Mouse (Mus musculus): Measurements from ENCODE around the gene Ip6k2.

The Ip6k2 gene

DNA sequence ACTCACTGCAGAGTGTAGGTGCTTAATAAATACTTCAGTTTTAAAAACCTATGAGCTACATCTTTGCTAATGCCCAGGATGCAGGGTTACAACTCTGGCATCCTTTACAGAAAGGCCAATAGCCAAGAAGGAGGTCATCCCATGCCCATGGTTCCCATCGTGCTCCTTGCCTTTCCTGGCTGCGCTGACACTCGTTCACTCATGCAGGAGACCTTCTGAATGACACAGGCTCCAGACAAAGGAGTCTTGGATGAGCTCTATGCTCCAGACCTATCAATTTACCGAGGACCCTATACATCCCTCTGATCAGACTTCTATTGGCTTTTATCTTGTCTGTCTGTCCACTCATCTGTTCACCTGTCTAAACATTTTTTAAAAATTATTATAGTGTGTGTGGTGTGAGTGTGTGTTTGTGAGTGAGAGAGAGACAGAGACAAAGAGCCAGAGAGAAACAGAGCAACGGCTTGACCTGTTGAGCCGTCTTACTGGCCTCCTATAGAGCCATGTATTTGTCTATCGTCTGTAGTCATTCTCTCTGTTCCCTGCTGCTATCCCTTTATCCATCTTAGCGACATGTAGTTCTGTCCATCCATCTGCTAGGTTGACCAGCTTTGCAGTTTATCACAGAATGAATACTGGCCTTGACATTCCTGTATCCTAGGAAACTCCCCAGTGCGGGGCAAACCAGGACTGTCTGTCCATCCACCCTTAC is 604 bp upstream of the Ip6k2 start:
- DNase-seq (ENCODE audit: low spot score in 2 of 2), result no peak

DNA sequence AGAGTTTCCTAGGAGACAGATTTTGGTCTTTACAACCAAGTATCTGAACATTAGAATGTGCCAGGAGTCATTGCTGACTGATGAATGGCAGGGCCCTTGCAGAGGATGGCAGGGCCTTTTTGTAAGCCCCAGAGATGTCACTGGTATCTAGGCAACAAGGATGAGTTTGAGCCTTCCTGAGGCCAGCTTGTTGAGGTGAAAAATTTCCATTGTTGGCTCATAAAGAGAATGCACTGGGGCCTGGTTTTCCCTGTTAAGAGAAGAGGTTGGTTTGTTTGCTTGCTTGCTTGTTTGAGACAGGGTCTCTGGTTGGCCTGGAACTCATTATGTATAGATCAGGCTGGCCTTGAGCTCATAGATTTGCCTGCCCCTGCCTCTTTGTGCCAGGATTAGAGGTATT is 1.8 kb downstream of the Ip6k2 start:
- DNase-seq (ENCODE audit: low spot score in 2 of 2), result no peak

DNA sequence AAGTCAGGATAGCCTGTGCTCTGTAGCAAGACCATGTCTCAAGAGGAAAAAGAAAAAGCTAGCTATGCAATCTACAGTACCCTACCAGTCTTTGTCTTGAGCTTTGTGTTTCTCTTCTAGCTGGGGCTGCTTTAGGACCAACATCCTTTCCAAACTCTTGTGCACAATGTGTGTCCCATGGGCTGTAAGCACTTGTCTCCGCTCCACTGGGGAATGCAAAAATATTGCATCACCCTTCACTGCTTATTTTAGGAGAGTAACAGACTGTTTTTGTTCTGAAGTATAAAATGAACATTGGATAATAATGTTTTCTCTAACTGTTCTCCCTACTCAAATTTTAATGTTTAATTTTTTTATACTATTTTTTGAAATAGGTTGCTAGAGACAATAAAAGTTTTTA is 2.9 kb downstream of the Ip6k2 start:
- DNase-seq (ENCODE audit: low spot score in 2 of 2), result no peak

DNA sequence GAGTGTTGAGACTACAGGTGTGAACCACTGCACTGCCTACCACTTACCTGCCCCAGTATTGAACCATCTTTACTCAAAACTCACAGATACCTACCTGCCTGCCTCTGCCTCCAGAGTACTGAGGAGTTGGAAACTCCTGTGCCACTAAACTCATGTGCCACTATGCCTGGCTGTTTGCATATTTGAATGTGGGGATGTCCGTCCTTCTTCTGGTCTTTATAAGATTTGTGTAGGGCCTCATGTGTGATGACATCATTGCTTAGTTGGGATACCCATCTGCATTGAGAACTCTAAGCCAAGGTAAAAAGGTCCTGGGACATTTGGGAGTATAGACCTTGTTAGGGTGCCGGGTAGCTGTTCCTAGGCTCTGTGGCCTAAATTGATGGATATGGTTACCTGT is 3.5 kb downstream of the Ip6k2 start:
- DNase-seq (ENCODE audit: low spot score in 2 of 2), result no peak

- no peak for DNase-seq (ENCODE audit: low spot score in 2 of 2)
These were observed 5.1 kb downstream of the Ip6k2 start for GRCm38 (mm10) chr9:108788713-108789112.

DNA sequence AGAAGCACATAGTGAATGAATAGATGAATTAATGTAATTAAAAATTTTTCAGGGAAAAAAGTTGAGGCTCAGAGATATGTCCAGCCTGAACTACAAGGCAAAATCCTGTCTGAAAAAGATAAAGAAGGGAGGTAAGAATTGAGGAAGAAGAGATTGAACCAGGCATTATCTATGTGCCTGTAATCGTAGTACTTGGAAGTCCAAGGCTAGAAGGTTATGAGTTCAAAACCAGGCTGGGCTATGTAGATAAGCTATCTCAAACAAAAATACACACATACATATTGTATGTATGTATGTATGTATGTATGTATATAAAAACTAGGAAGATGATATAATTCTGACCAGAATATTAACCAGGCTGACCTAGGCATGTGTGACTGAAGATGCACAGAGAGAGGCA is 8.7 kb downstream of the Ip6k2 start:
- DNase-seq (ENCODE audit: low spot score in 2 of 2), result no peak

DNA sequence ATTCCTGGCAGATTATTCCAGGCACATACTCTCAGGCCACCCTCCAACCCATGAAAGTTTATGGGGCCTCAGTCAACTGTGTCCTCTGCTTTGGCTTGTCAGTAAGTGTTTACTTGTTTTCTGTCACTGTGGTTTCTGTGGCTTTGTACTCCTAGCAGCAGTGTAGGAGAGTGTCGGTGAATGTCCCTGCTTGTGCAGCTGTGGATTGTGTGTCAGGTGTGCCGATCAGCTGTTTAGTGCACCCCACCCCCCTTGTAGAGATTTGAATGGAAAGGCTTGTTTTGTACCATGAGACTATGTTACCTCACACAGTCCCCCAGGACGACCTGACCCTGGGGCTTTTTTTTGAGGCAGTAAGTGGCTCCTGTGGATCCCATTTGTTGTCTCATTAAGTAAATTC is 9.1 kb downstream of the Ip6k2 start:
- no peak for DNase-seq (ENCODE audit: low spot score in 2 of 2)

- no peak for DNase-seq (ENCODE audit: low spot score in 2 of 2)
These were observed 11.7 kb downstream of the Ip6k2 start for GRCm38 (mm10) chr9:108795281-108795680.

DNA sequence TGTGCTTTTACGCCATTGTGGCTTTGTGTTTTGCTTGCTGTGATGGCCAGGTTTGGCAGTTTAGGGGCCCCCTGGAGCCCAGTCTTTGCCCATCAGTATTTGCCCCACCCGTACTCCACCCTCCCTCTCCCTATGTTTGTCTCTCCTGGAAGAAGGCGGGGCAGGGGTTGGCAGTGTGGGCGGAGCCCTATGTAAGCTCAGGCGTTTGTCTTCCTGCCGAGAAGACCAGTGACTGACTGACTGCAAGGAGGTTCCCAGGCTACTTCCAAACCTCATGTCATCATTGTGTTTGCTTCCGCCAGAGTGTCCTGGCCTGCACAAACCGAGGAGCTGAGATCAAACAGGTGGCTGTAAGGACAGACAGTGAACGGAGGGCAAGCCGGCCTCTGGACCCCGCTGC is 12.2 kb downstream of the Ip6k2 start:
- DNase-seq (ENCODE audit: low spot score in 2 of 2), result no peak

DNA sequence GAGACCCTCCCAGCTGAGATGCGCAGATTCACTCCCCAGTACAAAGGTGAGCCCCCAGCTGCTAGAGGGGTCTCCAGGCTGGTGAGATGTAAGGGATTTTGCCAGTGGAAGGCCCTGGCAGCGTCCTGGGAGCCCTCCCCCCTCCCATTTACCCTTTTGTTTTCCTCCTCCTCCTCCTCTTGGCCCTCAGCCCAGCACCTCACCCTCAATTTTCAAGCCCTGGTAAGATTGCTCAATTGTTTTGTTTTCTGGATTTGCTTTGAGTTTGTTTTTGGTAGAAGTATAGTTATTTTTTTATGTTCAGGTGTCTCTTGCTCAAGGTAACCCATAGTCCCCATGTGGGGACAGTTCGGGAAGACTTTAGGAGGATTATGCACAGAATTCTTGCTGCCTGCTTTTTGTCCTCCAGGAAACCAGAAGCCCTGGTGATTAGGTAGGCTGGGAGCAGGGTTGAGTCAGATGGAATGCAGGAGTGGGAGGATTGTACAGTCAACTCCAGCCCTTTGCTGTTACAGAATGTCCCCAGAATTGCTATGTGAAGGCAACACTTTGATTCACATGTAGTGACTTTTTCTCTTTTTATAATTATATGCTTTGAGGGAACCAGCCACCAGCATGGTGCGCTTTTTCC is 12.9 kb downstream of the Ip6k2 start:
- DNase-seq (ENCODE audit: low spot score in 2 of 2), result no peak

GRCm38 (mm10) chr9:108797477-108797876 is 13.9 kb downstream of the Ip6k2 start:
- DNase-seq (ENCODE audit: low spot score in 2 of 2), result no peak

GRCm38 (mm10) chr9:108798508-108799075 is 15.0 kb downstream of the Ip6k2 start:
- DNase-seq (ENCODE audit: low spot score in 2 of 2), result no peak

- no peak for DNase-seq (ENCODE audit: low spot score in 2 of 2)
These were observed 16.0 kb downstream of the Ip6k2 start for GRCm38 (mm10) chr9:108799564-108799963.

DNA sequence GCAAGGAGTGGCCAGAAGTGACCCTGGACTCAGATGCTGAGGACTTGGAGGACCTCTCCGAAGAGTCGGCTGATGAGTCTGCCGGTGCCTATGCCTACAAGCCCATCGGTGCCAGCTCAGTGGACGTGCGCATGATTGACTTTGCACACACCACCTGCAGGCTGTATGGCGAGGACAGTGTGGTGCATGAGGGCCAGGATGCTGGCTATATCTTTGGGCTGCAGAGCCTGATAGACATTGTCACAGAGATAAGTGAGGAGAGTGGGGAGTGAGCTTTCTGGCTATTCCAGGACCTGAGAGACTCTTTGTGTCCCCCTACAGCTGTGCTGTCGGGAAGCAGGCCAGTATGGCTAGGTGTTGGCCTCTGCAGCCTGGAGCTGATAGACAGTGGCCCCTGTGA is 22.2 kb downstream of the Ip6k2 start:
- DNase-seq (ENCODE audit: low spot score in 2 of 2), result no peak

- DNase-seq (ENCODE audit: low spot score in 2 of 2), result no peak
These were observed 22.8 kb downstream of the Ip6k2 start for GRCm38 (mm10) chr9:108806379-108806778.

GRCm38 (mm10) chr9:108806831-108807230 is 23.2 kb downstream of the Ip6k2 start:
- no peak for DNase-seq (ENCODE audit: low spot score in 2 of 2)

DNA sequence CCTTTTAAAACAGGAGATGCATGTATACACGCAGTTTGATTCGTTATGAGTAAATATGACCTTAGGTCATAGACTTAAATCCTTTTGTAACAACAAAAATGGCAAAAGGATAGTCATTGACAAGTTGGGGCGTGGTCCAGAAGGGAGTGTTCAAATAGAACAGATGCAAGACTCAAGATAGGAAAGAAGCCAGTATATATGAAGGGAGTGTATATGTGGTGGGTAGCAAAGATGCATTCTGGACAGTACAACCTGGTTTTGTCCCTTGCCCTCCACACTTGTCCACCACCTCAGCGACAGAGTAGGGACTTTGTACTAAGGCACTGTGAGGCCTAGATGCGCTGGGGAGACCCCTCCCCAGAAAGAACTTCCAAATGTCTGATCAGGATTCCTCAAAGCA is 24.1 kb downstream of the Ip6k2 start:
- no peak for DNase-seq (ENCODE audit: low spot score in 2 of 2)

DNA sequence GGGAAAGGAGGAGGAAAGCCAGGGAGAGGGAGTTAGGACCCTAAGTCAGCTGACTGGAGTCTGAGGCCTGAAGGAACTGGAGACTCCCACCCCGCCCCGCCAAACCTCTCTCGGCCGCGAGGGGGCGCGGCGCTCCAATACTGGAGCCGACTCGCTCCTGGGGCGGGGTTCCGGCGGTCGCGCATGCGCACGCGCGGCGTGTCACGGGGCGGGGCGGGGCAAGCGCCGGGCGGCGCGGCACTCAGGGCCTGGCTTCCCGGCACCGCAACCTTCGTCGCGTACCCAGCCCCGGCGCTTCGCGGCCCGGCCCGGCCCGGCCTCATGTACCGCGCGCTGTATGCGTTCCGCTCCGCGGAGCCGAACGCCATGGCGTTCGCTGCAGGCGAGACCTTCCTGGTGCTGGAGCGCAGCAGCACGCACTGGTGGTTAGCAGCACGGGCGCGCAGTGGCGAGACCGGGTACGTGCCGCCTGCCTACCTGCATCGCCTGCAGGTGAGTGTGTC is 24.6 kb downstream of the Ip6k2 start, which contains the start of gene Nckipsd:
Gene Nckipsd, plus strand, starts transcription at position 206 of the 503 bp plus-strand sequence.
- DNase-seq (ENCODE audit: low spot score in 2 of 2), result peak; percentile 87

DNA sequence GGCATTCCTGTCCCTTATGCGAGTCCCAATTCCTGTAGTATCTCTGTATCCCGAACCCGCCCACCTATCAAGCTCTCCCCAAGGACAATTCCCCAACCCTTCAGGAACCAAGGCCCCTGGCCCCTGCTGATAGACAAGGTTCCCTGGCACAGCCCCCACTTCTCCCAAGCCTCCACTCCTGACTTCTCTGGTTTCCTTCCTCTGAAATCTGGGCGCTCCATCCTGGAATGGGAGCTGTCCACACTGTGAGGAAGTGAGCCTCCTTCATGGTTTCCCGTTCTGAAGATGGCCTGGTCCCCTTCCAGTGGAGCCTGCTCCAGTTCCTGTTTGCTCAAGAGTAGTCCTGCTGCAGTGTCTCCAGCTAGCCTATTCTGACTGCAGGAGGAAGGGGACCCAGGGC is 25.6 kb downstream of the Ip6k2 start:
- DNase-seq (ENCODE audit: low spot score in 2 of 2), result no peak

DNA sequence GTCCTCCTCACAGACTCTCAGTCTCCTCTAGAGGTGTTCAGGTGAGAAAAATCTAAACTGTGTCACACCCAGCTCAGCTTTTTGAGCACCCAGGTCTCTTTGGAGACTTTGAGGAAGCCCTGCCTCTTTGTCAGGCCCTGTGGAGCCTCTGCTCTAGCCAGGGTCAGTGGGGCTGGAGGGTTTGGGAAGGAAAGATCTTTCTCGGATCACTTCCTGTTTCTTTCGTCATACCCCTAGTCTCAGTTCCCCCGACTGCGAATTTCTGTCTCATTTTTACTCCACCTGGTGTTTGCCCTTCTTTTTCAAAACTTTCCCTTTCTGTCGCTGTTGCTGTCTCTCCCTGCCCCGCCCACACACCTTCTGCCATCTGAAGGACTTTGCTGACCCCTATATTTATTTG is 26.1 kb downstream of the Ip6k2 start:
- DNase-seq (ENCODE audit: low spot score in 2 of 2), result no peak

DNA sequence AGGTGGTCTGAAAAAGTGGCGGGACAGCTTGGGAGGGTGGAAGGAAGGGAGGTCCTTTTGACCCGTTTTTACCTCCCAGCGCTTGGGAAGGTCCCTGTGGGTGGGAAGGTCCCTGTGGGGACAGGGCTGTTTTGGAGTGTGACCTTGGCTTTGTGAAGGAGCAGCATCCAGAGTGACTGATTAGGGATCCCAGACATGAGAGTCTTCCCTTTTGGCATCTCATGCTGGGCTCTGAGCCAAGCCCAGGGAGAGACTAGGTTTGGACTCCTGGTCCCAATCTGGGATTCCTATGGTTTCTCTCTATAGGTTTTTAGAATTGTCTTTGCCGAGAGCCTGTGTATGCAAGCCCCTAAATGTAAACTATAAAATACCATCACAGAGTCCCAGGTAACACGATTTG is 26.9 kb downstream of the Ip6k2 start:
- DNase-seq (ENCODE audit: low spot score in 2 of 2), result no peak

DNA sequence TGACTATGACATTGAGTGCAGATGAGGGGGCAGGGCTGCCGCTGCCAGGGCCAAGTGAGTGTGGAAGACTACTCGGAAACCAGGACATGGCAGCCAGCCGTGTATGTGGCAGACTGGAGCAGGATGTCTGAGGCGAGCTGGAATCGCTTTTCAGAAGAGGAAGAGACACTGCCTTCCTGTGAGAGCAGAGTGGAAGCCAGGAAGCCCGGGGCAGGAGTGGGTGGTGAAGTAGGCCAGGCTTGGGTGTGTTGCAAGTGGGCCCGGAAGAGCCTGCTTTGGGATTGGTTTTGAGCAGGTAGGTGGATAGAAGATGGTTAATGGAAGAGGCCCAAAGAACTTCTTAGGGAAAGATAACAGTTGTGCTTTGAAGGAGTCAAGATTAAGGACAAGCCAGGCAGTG is 32.0 kb downstream of the Ip6k2 start:
- no peak for DNase-seq (ENCODE audit: low spot score in 2 of 2)

DNA sequence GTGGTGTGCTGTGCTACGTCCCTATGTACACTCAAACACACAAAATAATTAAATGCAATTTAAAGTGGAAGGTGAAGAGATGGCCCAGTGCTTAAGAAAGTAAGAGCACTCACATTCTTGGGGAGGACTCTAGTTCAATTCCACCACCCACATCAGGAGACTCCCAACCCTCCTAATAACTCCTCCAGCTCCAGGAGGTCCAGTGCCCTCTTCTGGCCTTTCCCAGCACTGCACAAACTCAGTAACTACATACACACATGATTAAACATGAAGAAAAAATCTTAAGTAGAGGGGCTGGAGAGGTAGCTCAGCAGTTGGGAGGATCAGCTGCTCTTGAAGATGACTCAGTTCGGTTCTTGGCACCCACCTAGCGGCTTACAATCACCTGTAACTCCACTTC is 35.9 kb downstream of the Ip6k2 start:
- no peak for DNase-seq (ENCODE audit: low spot score in 2 of 2)
